Mouse (Mus musculus) c-Kit-positive CD71-positive TER-119-positive erythroid progenitor cells, embryonic 14.5 days (primary cell): ENCODE data around the gene Fgfr2.

ENCODE experiments used
- DNase-seq: peaks from one replicate; pipeline ENCODE4 v3.0.0-alpha.2; 2013; ENCODE audit warnings: low spot score

The Fgfr2 gene

GRCm38 (mm10) chr7:132658058-132658450 is 465.1 kb downstream of the Fgfr2 start:
- DNase-seq: no peak

DNA sequence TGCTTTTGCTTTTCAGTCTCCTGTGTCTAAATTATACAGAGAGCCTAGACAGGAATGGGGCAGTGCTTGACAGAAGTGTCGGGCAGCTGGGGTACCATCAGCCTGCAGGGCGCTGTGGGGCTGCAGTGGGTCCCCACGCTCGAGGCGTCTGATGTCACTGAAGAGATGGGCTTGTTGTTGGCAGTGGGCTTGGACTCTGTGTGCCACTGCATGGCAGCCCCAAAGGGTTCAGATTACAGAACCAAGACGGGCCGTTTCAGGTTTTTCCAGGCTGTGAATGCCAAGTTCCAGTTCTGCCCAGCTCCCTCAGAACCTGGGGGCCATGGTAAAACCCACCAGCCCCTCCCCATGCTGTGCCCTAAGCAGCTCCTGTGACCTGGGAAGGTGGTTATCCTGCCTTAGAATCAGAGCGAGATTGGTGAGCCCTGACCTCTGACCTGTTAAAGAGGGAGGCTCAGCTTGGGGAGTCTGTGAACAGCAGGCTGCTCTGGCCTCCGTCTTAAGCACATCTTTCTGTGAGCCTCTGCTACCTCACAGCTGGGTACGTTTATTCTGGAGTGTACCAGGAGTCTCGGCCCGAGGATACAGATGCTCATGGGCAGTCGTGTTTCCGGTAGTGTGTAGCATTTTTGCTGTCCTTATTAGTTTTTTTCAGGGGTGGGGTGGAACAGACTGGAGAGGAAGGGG is 465.6 kb downstream of the Fgfr2 start:
- no peak for DNase-seq

DNA sequence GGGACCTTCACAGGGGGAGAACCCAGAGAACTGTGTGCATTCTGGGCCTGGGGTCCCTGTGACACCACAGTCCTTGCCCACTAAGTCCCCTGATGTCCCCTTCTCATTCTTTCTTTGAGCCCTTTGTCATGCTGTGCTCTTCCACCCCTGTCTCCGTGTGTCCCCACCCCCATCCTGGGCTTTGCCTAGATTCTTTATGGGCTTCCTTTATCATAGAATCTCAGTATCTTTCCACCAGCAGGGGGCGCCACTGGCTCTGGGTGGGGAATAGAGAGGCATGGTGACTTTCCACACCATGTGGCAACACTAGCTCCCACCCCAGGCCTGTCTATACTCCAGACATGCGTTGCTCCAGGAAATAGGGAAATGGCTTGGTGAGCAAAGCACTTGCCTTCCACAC is 466.6 kb downstream of the Fgfr2 start:
- DNase-seq: peak; percentile 76

DNA sequence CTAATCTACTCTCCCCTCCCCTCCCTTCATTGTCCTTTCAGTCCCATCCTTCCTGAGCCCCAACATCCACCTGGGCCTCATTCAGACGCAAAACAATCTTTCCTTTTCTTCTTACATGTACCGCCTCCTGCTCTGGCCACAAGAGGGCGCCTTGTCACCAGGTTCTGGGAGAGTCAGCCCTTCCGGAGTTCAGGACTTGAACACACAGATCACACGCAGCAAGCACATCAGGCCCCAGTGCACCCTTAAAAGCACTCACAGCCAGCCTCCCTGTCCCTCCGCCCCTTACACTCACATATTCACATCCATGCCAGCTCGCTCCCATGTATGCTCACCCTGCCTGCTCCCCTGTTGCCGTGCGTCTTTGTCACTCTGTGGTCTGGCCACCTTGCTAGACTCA is 467.1 kb downstream of the Fgfr2 start:
- DNase-seq: peak; percentile 89

- DNase-seq: no peak
These were observed 468.7 kb downstream of the Fgfr2 start for GRCm38 (mm10) chr7:132654412-132654811.

GRCm38 (mm10) chr7:132646514-132646913 is 476.6 kb downstream of the Fgfr2 start:
- DNase-seq: no peak

- DNase-seq: no peak
These were observed 478.4 kb downstream of the Fgfr2 start for GRCm38 (mm10) chr7:132644605-132645279.

GRCm38 (mm10) chr7:132641606-132642005 is 481.5 kb downstream of the Fgfr2 start:
- DNase-seq: no peak

GRCm38 (mm10) chr7:132640946-132641345 is 482.2 kb downstream of the Fgfr2 start:
- DNase-seq: no peak

- peak; percentile 51 for DNase-seq
These were observed 484.6 kb downstream of the Fgfr2 start for GRCm38 (mm10) chr7:132638446-132639087.

GRCm38 (mm10) chr7:132637292-132637691 is 485.9 kb downstream of the Fgfr2 start:
- DNase-seq: no peak

GRCm38 (mm10) chr7:132631313-132631712 is 491.8 kb downstream of the Fgfr2 start:
- no peak for DNase-seq

GRCm38 (mm10) chr7:132627448-132627847 is 495.7 kb downstream of the Fgfr2 start:
- DNase-seq: no peak

- DNase-seq: no peak
These were observed 497.0 kb downstream of the Fgfr2 start for GRCm38 (mm10) chr7:132626174-132626573.

DNA sequence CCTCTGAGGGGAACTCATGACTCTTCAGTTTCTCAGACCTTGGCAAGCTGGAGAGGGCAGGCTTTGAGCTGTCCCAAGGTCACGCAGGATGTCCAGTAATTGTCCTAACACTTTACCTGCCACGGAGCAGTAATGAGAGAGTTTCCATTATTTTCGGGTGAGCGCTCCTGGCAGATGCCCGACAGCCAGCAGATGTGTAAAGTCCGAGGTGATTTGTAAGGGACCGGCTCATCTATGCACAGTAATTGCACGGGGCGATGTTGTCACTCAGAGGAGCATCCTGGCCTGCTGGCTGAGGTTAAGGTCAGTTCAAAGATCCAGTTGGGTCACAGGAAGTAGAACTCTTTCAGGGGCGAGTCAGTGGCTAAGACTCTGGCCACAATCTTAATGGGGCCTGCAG is 499.0 kb downstream of the Fgfr2 start:
- DNase-seq: no peak

- no peak for DNase-seq
These were observed 502.9 kb downstream of the Fgfr2 start for GRCm38 (mm10) chr7:132619975-132620918.

- no peak for DNase-seq
These were observed 503.6 kb downstream of the Fgfr2 start for GRCm38 (mm10) chr7:132619549-132619948.

GRCm38 (mm10) chr7:132617021-132617564 is 506.1 kb downstream of the Fgfr2 start:
- DNase-seq: no peak

DNA sequence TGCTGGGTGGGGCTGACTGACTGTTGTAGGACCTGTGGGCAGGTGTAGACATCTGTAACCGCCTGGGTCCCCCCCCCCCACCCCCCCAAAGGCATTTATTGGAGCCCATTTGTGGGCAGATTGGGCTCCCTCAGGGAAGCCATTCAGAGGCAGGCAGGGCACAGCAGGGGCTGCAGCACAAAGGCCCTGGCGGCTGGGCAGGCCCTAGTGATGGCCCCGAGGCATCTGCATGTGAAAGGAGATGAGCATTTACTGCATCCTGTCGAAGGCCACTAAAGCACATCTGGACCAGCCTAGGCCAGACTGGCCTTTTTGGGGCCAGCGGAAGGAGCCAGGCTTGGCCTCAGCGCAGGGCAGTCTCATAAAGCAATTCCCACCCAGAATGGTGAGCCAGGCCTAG is 506.8 kb downstream of the Fgfr2 start:
- no peak for DNase-seq

GRCm38 (mm10) chr7:132615346-132615745 is 507.8 kb downstream of the Fgfr2 start:
- no peak for DNase-seq

DNA sequence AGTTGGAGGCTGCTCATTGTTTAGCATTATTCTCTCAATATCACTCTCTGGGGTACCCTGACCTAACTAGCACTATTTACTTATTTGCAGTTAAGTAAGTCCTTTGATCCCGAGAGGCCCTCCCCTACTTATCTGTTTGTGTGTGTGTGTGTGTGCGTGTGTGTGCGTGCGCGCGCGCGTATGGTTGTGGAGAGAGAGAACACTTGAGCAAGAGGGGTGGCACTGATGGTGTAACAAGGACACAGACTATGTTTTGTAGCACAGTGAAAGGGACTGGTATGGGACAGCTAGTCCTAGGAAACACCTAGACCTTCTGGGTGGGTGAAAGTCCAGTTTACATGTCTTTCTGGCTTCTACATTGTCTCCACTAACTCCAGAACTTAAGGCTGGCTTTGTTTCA is 511.6 kb downstream of the Fgfr2 start:
- no peak for DNase-seq
